Mouse (Mus musculus) kidney, embryonic 15.5 days (tissue): ENCODE measurements around the gene Sel1l3. TPM values are rescaled to one million over a fixed set of nuclear protein-coding genes. Genes with fewer than 3 reads are reported as not detected.

Source experiments
- ATAC-seq: fragments of 200-750 bp; cut with Nextera tagmentation; replicated peaks from 2 replicates; pipeline ENCODE4 v1.8.0; 2017; ENCODE audit warnings: moderate TSS enrichment; ENCODE audit not compliant: low FRiP score
- H3K27ac ChIP-seq: fragments of 300-500 bp; sonication (generic); 2 replicates; pipeline ENCODE4 v1.5.1; 2015; ENCODE audit warnings: mild to moderate bottlenecking, inconsistent platforms
- H3K27me3 ChIP-seq: fragments of 300-500 bp; sonication (generic); 2 replicates; pipeline ENCODE4 v1.6.1; 2015; ENCODE audit warnings: inconsistent platforms
- H3K36me3 ChIP-seq: fragments of 300-500 bp; sonication (generic); 2 replicates; pipeline ENCODE4 v1.6.1; 2015; ENCODE audit warnings: inconsistent platforms
- H3K4me1 ChIP-seq: fragments of 300-500 bp; sonication (generic); 2 replicates; pipeline ENCODE4 v1.6.1; 2015; ENCODE audit warnings: inconsistent platforms
- H3K4me2 ChIP-seq: fragments of 300-500 bp; sonication (generic); 2 replicates; pipeline ENCODE4 v1.6.1; 2015; ENCODE audit warnings: moderate library complexity, mild to moderate bottlenecking, inconsistent platforms
- H3K4me3 ChIP-seq: fragments of 300-500 bp; sonication (generic); replicated peaks from 2 replicates; pipeline ENCODE4 v1.5.1; 2015; ENCODE audit warnings: mild to moderate bottlenecking, inconsistent platforms
- H3K9ac ChIP-seq: fragments of 300-500 bp; sonication (generic); 2 replicates; pipeline ENCODE4 v1.6.1; 2015; ENCODE audit warnings: mild to moderate bottlenecking, inconsistent platforms
- H3K9me3 ChIP-seq: fragments of 300-500 bp; sonication (generic); replicated peaks from 2 replicates; pipeline ENCODE4 v1.6.1; 2016; ENCODE audit warnings: inconsistent platforms
- WGBS: fragments of 180-500 bp; shearing (Covaris S2); methylation state at CpG from one replicate; pipeline ENCODE4 v1.1.7; 2015; ENCODE audit warnings: mixed read lengths; 5-methylcytosine and 5-hydroxymethylcytosine counted together
- polyA plus RNA-seq: library from polyadenylated mRNA; unstranded; fragments of >200 nt; fragmentation: Nextera tagmentation; extraction: Ambion mirVana; gene quantifications from 2 replicates; pipeline ENCODE4 v1.2.1, GENCODE M21; 2015

Gene Sel1l3
- polyA plus RNA-seq, 1 experiment from 2014 or later, result 20.1 TPM

DNA sequence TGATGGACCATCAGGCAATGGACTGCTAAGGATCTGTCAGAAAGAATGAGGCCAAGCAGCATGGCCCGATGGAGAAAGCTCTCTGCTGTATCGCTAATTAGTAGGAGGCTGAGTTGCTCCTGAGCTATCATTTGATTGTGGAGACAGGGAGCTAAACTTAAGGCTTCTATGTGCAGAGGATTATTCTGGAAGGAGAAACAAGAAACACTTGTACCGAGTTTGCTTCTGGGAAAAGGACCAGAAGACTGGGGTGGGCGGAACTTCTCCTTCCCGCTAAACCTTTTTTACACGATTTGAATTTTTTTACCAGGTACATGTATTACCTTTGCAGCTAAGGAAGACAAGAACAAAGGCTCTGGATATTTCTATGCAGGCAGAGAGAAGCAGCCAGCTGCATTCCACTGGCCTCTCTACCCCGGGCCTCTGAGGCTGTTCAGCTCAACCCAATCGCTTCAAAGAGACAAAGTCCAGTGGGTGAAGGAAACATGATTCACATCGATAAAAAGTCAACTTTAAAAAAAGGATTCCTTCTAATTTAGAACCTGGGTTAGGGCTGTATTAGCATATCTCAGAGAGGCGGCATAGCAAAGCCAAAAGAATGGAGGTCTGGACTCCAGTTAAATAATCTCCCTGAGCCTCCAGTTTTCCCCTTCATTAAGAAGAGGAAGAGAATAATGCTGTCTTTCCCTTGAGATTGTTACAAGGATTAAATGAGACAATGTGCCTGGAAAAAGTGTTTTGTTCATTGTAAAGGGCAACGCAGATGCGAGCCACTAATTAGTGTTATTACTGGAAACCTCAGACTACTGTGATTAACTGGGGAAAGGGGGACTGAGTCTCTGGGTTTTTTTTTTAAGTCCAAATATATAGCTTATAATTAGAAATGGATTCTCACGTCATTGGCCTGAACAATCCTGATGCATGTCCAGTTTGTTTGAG, 20.4 kb downstream of the Sel1l3 start:
- no peak overlapping the region for H3K27ac ChIP-seq
- 86% methylated on average over 13 of the region's 13 CpGs for WGBS
- H3K27me3 ChIP-seq, result no peaks in the 10 kb centered on the region
- no peak overlapping the region for H3K9ac ChIP-seq
- no peaks in the 10 kb centered on the region for H3K9me3 ChIP-seq
- no peak overlapping the region for H3K4me3 ChIP-seq
- no peak overlapping the region for H3K4me2 ChIP-seq
- H3K4me1 ChIP-seq, result no peaks in the 10 kb centered on the region
- no peak for ATAC-seq
- peaks cover 3% of the 10 kb centered on the region; the same call in 1 of the 2 replicates for H3K36me3 ChIP-seq

DNA sequence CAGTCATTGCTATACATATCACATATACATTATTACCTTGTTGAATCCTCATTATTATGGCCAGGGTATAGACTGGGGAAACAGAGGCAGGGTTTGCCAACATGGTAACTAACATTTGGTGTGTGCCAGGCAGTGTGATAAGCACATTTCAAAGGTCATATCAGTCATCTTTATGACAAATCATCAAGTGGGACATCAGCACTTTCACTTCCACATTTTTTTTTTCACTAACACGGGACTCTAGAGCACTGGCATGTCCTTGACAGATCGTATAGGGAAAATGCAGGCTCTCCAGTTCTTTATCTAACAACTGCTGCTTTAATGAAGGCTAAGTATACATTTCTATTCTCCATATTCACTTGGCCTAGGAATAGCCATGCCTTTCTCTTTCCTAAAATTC, 25.1 kb downstream of the Sel1l3 start:
- H3K4me1 ChIP-seq, result peaks cover 6% of the 10 kb centered on the region; the same call in 1 of the 2 replicates
- no peaks in the 10 kb centered on the region for H3K27me3 ChIP-seq
- no peak overlapping the region for H3K27ac ChIP-seq
- H3K9me3 ChIP-seq, result no peaks in the 10 kb centered on the region
- H3K9ac ChIP-seq, result no peak overlapping the region
- peaks cover 13% of the 10 kb centered on the region for H3K36me3 ChIP-seq
- 83% methylated on average over 2 of the region's 2 CpGs for WGBS
- no peak overlapping the region for H3K4me3 ChIP-seq
- no peak for ATAC-seq
- no peak overlapping the region for H3K4me2 ChIP-seq

DNA sequence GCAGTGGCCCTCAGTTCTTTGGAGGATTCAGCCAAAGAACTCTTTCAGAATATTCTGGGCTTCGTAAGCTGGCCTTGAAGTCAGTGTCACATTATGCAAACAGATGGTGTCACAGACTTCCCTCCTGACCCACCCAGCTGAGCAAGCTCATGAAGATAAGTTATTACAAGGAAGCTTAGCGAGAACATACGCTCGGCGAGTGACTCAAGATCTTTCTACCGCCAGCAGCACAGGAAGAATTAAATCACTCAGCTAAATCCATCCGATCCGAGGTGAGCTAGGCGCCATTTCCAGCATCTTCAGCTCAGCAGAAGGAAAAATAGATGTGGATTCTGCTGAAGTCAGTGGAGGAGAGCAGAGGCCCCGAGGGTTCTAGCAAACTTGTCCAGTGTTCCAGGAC, 26.5 kb downstream of the Sel1l3 start:
- Histone ChIP-seq H3K27ac (no peak overlapping the region), H3K36me3 (peaks cover 16% of the 10 kb centered on the region), H3K4me3 (no peak overlapping the region), H3K27me3 (no peaks in the 10 kb centered on the region), H3K4me2 (no peak overlapping the region), H3K9ac (no peak overlapping the region), H3K9me3 (no peaks in the 10 kb centered on the region), H3K4me1 (peaks cover 6% of the 10 kb centered on the region; the same call in 1 of the 2 replicates)
- 24% methylated on average over 10 of the region's 10 CpGs for WGBS
- ATAC-seq, result no peak

DNA sequence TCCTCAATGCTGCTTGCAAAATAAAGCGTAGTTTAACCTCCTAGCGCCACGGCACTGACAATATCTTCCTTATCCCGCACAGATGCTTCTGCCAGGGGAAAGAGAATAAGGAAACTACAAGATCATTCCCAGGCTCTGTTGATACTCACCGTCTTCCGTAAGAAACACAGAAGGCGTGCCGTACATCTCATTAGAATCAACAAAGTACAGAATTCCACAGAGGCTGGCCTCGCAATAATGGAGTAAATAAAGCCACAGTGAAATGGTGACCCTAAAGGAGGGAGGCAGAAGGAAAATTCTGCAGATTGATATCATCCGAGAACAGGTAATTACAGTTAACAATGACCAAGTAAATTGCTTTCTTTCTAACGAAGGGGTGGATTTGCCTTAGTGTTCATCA, 27.9 kb downstream of the Sel1l3 start:
- Histone ChIP-seq H3K9ac (no peak overlapping the region), H3K9me3 (no peaks in the 10 kb centered on the region), H3K4me3 (no peak overlapping the region), H3K4me1 (peaks cover 6% of the 10 kb centered on the region; the same call in 1 of the 2 replicates), H3K27me3 (no peaks in the 10 kb centered on the region), H3K27ac (no peak overlapping the region), H3K36me3 (peaks cover 21% of the 10 kb centered on the region), H3K4me2 (no peak overlapping the region)
- no peak for ATAC-seq
- 88% methylated on average over 11 of the region's 11 CpGs for WGBS

DNA sequence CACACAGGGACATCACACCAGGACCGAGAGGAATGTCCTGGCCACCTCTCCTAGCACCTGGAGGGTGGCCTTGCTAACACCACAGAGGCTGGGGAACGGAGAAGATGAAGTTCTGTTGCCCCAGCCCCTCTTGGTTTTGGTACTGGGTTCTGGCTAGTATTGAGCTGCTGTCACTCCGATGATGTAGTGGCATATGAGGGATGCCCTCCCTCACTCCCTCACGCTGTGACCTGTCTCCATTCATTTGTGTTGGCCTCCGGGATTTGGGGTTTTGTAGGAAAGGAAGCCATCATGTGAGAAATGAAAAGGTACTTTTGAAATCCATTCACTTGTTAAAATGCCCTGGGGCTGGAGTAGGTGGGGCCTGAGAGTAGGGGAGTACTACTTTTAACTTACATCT, 33.8 kb downstream of the Sel1l3 start:
- no peaks in the 10 kb centered on the region for H3K27me3 ChIP-seq
- H3K36me3 ChIP-seq, result peaks cover 17% of the 10 kb centered on the region
- H3K27ac ChIP-seq, result no peak overlapping the region
- H3K4me2 ChIP-seq, result no peak overlapping the region
- H3K4me1 ChIP-seq, result no peaks in the 10 kb centered on the region
- H3K9ac ChIP-seq, result no peak overlapping the region
- H3K4me3 ChIP-seq, result no peak overlapping the region
- H3K9me3 ChIP-seq, result no peaks in the 10 kb centered on the region
- ATAC-seq, result no peak
- 86% methylated on average over 5 of the region's 5 CpGs for WGBS

DNA sequence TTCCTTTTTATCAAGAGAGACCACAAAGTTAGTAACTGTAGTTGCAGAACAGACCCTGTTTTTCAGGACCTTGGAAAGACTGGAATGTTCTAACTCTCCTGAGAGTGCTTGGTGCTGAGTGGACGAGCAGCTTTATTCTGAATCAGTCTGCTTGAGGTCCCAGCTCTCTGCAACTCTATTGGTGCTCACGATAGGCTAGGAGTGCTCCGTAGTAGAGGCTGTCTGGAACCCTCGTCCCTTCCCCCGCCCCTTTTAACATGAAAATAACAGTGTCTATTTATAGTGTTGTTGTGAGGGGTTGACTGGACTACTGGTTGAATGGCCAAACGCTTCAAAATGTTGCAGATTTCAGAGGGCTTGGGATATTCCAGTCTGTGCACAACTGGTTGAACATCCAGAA, 37.0 kb downstream of the Sel1l3 start:
- WGBS, result 71% methylated on average over 6 of the region's 6 CpGs
- H3K4me3 ChIP-seq, result no peak overlapping the region

DNA sequence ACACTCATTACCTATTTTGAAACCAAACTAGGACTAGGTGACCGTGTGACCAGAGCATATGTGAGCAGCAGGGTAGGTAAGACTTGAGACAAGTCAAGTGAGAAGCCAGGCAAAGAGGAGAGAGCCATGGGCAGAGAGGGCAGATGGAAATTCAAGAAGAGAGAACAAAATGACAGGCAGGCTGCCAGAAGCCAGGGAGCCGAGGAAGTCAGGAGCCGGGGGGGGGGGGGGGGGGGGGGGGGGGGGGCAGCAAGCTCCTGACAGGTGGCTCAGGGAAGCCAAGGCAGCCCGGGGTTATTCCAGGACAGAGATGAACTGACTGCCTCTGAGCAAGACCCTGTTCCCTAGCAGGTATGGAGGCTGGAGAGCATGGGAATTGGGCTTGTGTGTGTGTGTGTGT, 37.7 kb downstream of the Sel1l3 start:
- H3K4me1 ChIP-seq, result no peaks in the 10 kb centered on the region
- no peaks in the 10 kb centered on the region for H3K27me3 ChIP-seq
- no peak for ATAC-seq
- H3K27ac ChIP-seq, result no peak overlapping the region
- peaks cover 8% of the 10 kb centered on the region; the same call in 1 of the 2 replicates for H3K36me3 ChIP-seq
- 68% methylated on average over 2 of the region's 4 CpGs for WGBS
- no peak overlapping the region for H3K4me2 ChIP-seq
- no peak overlapping the region for H3K9ac ChIP-seq
- no peaks in the 10 kb centered on the region for H3K9me3 ChIP-seq
- H3K4me3 ChIP-seq, result no peak overlapping the region

More for the DNA sequence above, 37.0 kb downstream of the Sel1l3 start:
- H3K9ac ChIP-seq, result no peak overlapping the region
- H3K4me1 ChIP-seq, result no peaks in the 10 kb centered on the region
- H3K36me3 ChIP-seq, result peaks cover 10% of the 10 kb centered on the region; the same call in 1 of the 2 replicates
- no peak overlapping the region for H3K4me2 ChIP-seq
- ATAC-seq, result 0 out of 2 replicates have a peak, but pooled peaks have one; percentile 34
- no peaks in the 10 kb centered on the region for H3K9me3 ChIP-seq
- H3K27me3 ChIP-seq, result no peaks in the 10 kb centered on the region
- no peak overlapping the region for H3K27ac ChIP-seq

DNA sequence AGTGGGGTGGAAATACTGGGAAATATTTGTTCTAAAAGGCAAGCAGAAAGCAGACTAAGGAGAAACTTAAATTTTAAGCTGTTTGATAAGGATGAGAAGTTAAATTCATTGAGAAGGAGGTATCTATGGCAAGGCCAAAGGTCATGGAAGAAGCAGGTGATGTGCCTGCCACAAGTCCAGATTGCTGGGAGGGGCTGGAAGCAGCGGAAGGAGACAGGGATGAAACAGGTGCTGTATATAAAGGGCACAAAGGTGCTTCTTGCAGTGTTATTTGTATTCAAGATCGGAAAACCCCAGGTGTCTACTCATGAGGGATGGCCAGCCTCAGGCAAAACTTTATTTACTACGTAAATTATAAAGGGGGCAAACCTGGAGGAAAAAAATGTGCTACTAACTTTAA, 38.5 kb downstream of the Sel1l3 start:
- no peak for ATAC-seq
- no peak overlapping the region for H3K27ac ChIP-seq
- no peaks in the 10 kb centered on the region for H3K9me3 ChIP-seq
- no peaks in the 10 kb centered on the region for H3K4me1 ChIP-seq
- H3K27me3 ChIP-seq, result no peaks in the 10 kb centered on the region
- peaks cover 8% of the 10 kb centered on the region; the same call in 1 of the 2 replicates for H3K36me3 ChIP-seq
- WGBS, result 86% methylated on average over 3 of the region's 3 CpGs
- no peak overlapping the region for H3K4me2 ChIP-seq
- H3K9ac ChIP-seq, result no peak overlapping the region
- H3K4me3 ChIP-seq, result no peak overlapping the region

DNA sequence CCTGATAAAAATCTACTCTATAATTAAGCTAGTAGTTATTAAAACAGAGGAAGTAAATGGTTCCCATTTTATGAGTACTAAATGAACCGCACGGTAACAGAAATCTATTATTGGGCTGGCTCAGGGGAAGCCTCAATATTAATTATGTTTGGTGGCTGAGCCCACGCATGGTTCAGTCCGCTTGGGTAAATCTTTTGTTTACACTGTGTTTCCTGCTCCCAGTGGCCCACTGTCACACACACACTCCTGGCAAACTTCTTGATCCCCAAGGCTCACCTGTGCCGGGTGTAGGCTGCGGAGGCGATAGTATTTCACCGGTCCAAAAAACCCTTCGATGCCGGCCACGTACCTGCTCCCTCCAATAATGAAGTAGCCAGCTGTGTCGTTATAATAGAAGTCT, 39.3 kb downstream of the Sel1l3 start:
- Histone ChIP-seq H3K27me3 (no peaks in the 10 kb centered on the region), H3K27ac (no peak overlapping the region)

DNA sequence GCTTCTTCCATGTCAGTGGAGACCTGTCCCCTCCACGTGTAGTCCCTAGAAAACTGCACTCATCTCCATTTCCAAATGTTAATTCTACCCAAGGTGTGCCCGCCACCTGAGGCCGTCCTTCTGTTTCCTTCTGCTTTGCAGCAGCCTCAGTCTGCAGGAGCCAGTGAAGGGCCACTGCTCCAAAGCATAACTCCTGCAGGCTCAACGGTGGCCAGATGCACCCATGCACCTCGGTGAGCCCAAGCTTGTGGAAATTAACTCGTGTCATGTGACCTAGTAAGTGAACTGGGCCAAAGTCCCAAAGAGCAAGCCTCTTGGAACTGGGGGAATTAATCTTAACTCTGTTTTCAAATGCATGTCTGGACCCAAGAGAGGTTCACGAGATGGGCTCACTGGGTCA, 40.8 kb downstream of the Sel1l3 start:
- WGBS, result 77% methylated on average over 7 of the region's 7 CpGs
- Histone ChIP-seq H3K27me3 (no peaks in the 10 kb centered on the region), H3K4me3 (no peak overlapping the region), H3K9me3 (no peaks in the 10 kb centered on the region), H3K4me1 (no peaks in the 10 kb centered on the region), H3K4me2 (no peak overlapping the region), H3K9ac (no peak overlapping the region), H3K36me3 (peaks cover 8% of the 10 kb centered on the region; the same call in 1 of the 2 replicates), H3K27ac (no peak overlapping the region)
- ATAC-seq, result peak; percentile 68; the same call in 1 of the 2 replicates

More for the DNA sequence above, 39.3 kb downstream of the Sel1l3 start:
- peaks cover 8% of the 10 kb centered on the region; the same call in 1 of the 2 replicates for H3K36me3 ChIP-seq
- H3K4me2 ChIP-seq, result no peak overlapping the region
- no peaks in the 10 kb centered on the region for H3K4me1 ChIP-seq
- no peak for ATAC-seq
- no peak overlapping the region for H3K9ac ChIP-seq
- no peaks in the 10 kb centered on the region for H3K9me3 ChIP-seq
- WGBS, result 91% methylated on average over 12 of the region's 12 CpGs
- H3K4me3 ChIP-seq, result no peak overlapping the region

DNA sequence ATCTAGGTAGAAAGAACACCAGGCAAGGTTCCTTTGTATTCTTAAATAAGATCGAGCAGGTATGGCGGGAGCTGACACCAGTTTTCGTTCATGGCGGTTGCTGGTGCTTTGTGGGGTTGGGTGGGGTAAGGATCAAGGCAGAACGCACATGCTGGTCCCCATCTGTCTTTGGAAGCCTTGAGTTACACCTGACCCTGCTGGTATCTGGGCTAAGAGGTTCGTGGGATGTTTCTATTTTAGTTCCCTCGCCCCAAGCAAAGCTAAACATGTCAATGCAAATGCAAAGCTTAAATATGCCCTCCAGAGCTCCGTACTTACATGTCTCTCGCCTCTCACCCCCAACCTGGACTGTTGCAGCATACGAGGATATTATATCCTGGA, 41.5 kb downstream of the Sel1l3 start:
- no peak overlapping the region for H3K27ac ChIP-seq
- no peak overlapping the region for H3K4me2 ChIP-seq
- H3K36me3 ChIP-seq, result peaks cover 13% of the 10 kb centered on the region
- no peaks in the 10 kb centered on the region for H3K9me3 ChIP-seq
- WGBS, result 85% methylated on average over 10 of the region's 10 CpGs
- H3K4me3 ChIP-seq, result no peak overlapping the region
- H3K27me3 ChIP-seq, result no peaks in the 10 kb centered on the region
- no peaks in the 10 kb centered on the region for H3K4me1 ChIP-seq
- no peak overlapping the region for H3K9ac ChIP-seq
- ATAC-seq, result no peak

DNA sequence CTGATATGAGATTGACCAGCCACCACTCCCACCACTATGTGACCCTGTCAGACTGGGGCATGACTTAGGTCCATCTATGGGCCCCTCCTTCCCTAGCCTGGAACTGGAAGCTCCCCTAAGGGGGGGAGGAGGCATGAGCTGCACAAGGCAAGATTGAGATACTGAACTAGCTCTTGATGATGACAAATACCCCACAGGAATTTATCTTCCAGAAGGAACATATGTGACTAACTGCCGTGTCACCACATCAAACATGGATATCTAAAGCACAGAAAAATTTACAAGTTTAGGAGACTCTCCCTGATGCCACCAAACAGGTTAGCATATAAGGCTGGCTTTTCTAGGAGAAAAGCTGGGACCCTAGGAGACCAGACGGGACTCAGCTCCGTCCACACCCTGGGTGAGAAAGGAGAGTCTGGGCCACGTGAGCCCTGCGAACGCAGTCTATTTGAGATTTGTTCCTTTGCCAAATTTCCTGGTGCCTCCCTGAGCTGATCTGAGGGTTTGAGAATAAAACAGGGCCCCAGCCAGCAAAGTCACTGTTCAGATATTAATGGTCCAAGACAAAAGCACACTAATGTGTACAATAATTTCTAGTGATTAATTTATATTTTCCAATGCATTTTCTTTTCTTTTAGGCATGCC, 42.0 kb downstream of the Sel1l3 start:
- Histone ChIP-seq H3K4me3 (no peak overlapping the region), H3K9ac (no peak overlapping the region), H3K27ac (no peak overlapping the region), H3K36me3 (peaks cover 13% of the 10 kb centered on the region), H3K4me2 (no peak overlapping the region), H3K9me3 (no peaks in the 10 kb centered on the region), H3K27me3 (no peaks in the 10 kb centered on the region), H3K4me1 (no peaks in the 10 kb centered on the region)
- WGBS, result 87% methylated on average over 6 of the region's 6 CpGs
- no peak for ATAC-seq
